Mouse (Mus musculus) urinary bladder, postnatal 4 days (tissue): ENCODE data around the gene Polr2a.
"Not testable (repeated sequence)": the region's sequence is repeated elsewhere in the genome, so short reads cannot be mapped to it uniquely, and the experiment has no call there.

Source experiments
- DNase-seq, 2 experiments: peaks; one replicate each; pipeline ENCODE4 v3.0.0; 2021 to 2022; ENCODE audit warnings: low spot score in 2 of 2

Polr2a gene

DNA sequence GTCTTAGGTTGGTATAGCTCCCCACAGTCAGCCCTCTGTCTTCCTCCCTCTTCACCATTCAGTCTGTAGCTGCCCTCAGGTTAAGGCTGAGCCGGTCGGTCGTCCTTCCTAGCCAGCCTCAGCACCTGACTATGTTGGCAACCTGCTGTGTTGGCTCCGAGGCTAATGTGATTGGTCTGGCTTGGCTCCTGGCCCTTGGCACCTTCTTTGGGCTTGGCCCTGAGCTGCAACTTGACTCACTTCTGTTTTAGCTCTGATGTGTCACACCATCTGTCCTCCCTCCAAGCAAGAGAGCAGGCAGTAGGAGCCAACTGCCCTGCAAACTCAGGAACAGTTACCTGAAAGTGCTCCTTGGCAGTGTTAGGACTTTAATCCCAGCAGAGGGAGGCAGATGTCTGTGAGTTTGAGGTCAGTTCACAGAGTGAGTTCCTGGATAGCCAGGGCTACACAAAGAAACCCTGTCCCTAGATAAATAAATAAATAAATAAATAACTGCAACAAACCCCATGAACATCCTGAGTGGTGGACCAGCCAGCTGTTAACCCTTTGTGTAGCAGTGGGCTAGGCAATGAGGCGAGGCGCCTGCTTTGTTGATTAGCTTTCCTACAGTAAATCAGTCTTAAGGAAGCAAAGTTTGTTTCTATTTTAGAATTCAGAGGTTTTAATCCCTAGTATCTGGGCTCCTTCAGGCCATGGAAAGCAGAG is 51.5 kb downstream of the Polr2a start:
- peak in 1 of 2 experiments; percentile 35 for DNase-seq

GRCm38 (mm10) chr11:69704613-69705010 is 53.8 kb downstream of the Polr2a start:
- DNase-seq: no peak

GRCm38 (mm10) chr11:69703814-69704612 is 54.4 kb downstream of the Polr2a start:
- DNase-seq: no peak

- not testable (repeated sequence) for DNase-seq
These were observed 55.1 kb downstream of the Polr2a start for GRCm38 (mm10) chr11:69703381-69703780.

GRCm38 (mm10) chr11:69702886-69703285 is 55.6 kb downstream of the Polr2a start:
- DNase-seq: not testable (repeated sequence)

- DNase-seq: no peak
These were observed 58.8 kb downstream of the Polr2a start for GRCm38 (mm10) chr11:69699595-69699994.

DNA sequence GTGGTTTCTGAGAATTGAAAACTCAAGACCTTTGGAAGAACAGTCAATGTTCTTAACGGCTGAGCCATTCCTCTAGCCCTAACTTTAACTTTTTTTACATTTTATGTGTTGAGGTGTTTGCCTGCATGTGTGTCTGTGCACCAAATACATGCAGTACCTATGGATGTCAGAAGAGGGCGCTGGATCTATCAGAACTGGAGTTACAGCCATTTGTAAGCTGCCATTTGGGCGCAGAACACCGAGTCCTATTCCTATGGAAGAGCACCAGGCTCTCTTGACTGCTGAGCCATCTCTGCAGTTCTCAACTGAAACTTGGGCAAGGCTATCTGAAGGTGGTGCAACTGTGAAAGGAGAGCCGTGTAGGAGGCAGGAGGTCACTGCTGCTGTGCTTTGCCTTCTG is 59.9 kb downstream of the Polr2a start:
- no peak for DNase-seq

- no peak for DNase-seq
These were observed 61.0 kb downstream of the Polr2a start for GRCm38 (mm10) chr11:69697396-69697795.

DNA sequence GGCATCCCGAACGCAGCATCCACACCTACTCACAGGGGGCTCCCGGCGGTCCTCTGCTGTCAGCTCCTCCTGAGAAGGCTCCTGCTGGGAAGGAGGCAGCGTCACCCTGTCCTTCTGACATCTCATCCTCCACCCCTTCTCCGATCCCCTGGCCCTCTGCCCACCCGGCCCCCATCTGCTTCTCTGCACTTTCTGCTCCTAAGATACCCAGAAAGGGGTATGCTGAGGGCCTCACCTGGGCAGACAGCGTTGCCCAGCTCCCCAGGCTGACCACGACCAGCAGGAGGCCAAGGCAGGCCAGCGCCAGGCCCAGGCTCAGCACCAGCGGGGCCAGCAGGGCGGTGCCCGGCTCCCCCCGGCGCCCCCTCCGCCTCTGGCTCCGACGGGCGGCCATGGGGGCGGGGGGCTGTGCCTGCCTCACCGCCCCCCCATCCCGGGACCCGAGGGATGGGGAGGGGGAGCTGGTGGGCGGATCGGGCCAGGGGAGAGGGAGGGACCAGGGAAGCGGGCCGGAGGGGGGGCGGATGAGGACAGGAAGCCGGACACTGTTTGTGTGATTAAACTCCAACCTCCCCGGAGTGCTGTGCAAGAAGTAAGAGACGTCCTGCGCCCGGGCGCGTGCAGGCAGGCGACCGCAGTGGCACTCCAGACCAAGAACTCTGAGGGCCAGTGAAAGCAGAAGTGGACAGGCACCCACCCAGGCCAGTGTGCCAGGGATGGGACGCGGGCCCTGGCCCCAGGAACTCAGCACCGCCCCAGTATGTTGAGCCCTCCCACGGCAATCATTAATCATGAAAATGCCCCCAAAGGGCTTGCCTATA is 62.9 kb downstream of the Polr2a start, which contains the start of the genes Tnfsf12 and Tnfsfm13:
Tnfsf12 (minus strand) TSS at position 489 of the 821 bp plus-strand sequence.
Tnfsfm13 (minus strand) TSS at position 738 of the 821 bp plus-strand sequence.
- DNase-seq: peak; percentile 78 to 81

- DNase-seq: no peak
These were observed 63.4 kb downstream of the Polr2a start for GRCm38 (mm10) chr11:69695046-69695360.

GRCm38 (mm10) chr11:69693421-69693965 is 64.9 kb downstream of the Polr2a start:
- DNase-seq: no peak

- DNase-seq: no peak
These were observed 65.6 kb downstream of the Polr2a start for GRCm38 (mm10) chr11:69692863-69693262.

DNA sequence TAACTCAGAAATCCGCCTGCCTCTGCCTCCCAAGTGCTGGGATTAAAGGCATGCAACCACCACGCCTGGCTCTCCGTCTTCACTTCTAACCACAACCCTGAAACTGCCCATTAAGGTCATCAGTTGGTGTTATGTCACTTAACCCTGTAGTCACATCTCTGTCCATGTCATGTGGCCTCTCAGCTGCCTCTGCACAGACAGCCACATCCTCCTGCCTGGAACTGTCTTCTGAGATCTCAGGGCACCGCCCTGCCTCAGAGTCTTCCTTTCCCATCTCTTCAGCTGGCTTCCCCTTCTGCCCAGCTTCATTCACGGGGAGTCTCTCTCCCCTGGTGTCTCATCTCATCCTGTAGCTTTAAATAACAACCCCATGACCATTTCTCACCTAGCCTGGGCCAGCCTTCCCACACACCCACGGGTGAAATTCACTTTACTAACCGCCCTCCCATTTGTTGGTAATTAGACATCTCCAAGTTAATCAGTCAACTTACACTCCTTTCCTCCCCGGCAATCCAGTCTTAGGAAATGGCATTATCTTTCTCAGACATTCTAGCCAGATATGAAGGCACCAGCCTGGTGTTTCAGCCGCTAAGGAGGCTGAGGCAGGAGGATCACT is 66.1 kb downstream of the Polr2a start:
- DNase-seq: no peak

DNA sequence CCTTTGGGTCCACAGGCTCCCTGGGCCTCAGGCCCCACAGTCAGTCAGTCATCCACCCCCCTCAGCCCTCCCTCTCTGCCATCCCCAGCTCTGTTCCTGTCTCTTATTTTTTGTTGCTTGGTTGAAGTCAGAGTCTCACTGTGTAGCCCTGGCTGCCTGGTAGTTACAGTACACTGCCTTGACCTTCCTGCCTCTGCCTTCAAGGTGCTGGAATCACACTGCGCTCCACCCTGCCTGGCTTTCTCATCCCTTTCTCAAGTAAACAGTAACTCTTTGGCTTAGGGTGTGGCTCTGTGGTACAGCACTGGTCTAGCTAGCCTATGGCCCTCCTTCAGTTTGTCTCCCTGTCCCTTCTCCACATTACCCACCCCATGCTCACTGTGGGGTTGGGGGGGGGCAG is 68.5 kb downstream of the Polr2a start:
- DNase-seq: no peak

DNA sequence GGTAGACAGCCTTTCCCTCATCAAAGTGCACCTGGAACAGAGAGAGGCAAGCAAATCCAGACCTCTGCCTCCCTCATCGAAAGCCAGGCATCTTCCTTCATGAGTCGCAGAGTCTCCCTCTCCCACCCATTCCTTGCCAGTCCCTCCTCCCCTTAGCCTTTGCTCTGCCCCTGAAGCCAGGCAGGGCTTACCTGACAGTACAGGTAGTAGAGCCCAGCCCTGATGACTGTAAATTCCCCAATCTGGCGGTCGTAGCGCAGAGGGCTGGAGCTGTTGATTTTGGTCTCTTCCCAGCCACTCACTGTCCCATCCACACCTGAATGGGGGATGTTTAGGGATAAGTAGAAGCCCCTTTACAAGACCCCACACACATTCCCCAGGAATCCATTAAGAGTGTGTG is 71.4 kb downstream of the Polr2a start:
- DNase-seq: no peak

- peak; percentile 81 to 89 for DNase-seq
These were observed 72.1 kb downstream of the Polr2a start for GRCm38 (mm10) chr11:69686377-69686776.

GRCm38 (mm10) chr11:69685526-69686148 is 72.8 kb downstream of the Polr2a start, which contains the start of gene Tnfsf13:
TSS of gene Tnfsf13 (minus strand) at chr11:69685784.
- peak; percentile 72 to 73 for DNase-seq

GRCm38 (mm10) chr11:69684936-69685335 is 73.5 kb downstream of the Polr2a start:
- no peak for DNase-seq

DNA sequence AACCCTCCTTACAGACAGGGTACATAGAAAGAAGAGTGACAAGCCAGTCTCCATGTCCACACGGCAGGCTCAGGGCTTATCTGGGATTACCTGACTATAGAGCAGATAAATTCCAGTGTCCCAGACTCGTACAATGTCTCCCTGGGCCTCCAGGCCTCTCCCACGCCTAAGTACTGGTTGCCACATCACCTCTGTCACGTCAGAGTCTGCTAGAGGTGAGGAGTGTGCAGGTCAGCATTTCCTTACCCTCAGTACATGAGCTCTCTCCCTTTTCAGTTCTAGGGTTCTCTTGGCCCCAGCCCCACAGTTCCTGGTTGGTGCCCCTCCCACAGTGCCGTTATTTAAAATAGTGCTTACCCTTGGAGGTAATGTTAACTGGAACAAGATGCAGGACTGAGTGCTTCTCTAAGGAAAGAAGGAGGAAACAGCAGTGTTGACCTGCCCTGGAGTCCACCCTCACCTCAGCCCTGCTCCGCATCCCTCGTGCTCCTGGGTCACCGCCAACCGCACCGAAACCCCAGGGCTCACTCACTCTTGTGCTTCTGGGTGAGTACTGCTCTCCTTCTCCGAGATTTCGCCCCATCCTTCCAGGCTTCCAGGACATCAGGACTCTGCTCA is 74.2 kb downstream of the Polr2a start:
- DNase-seq: no peak
